Mouse (Mus musculus) neural tube, embryonic 12.5 days (tissue): ENCODE measurements around the gene Myo18b. TPM values are rescaled to one million over a fixed set of nuclear protein-coding genes. Genes with fewer than 3 reads are reported as not detected.

Experiments
- ATAC-seq: fragments of 200-750 bp; cut with Nextera tagmentation; 2 replicates; pipeline ENCODE4 v1.8.0; 2017; ENCODE audit warnings: low read depth, mild to moderate bottlenecking, moderate TSS enrichment, moderate library complexity; ENCODE audit not compliant: low FRiP score
- H3K27ac ChIP-seq: fragments of 300-500 bp; sonication (generic); 2 replicates; pipeline ENCODE4 v1.5.1; 2016
- H3K27me3 ChIP-seq: fragments of 300-500 bp; sonication (generic); replicated peaks from 2 replicates; pipeline ENCODE4 v1.6.1; 2016; ENCODE audit warnings: mild to moderate bottlenecking
- H3K36me3 ChIP-seq: fragments of 300-500 bp; sonication (generic); 2 replicates; pipeline ENCODE4 v1.6.1; 2016; ENCODE audit warnings: mild to moderate bottlenecking
- H3K4me1 ChIP-seq: fragments of 300-500 bp; sonication (generic); 2 replicates; pipeline ENCODE4 v1.6.1; 2016
- H3K4me2 ChIP-seq: fragments of 300-500 bp; sonication (generic); replicated peaks from 2 replicates; pipeline ENCODE4 v1.6.1; 2016; ENCODE audit warnings: mild to moderate bottlenecking
- H3K4me3 ChIP-seq: fragments of 300-500 bp; sonication (generic); 2 replicates; pipeline ENCODE4 v1.5.1; 2016
- H3K9ac ChIP-seq: fragments of 300-500 bp; sonication (generic); 2 replicates; pipeline ENCODE4 v1.6.1; 2016; ENCODE audit warnings: mild to moderate bottlenecking
- H3K9me3 ChIP-seq: fragments of 300-500 bp; sonication (generic); 2 replicates; pipeline ENCODE4 v1.6.1; 2016; ENCODE audit warnings: mild to moderate bottlenecking
- WGBS: fragments of 180-500 bp; shearing (Covaris S2); methylation state at CpG from one replicate; pipeline ENCODE4 v1.1.7; 2016; 5-methylcytosine and 5-hydroxymethylcytosine counted together
- polyA plus RNA-seq: library from polyadenylated mRNA; unstranded; fragments of >200 nt; fragmentation: Nextera tagmentation; extraction: Ambion mirVana; gene quantifications from 2 replicates; pipeline ENCODE4 v1.2.1, GENCODE M21; 2016

The Myo18b gene
- polyA plus RNA-seq, 1 experiment from 2014 or later, result 1.3 TPM

GRCm38 (mm10) chr5:112868620-112869019 lies 27.5 kb downstream of the Myo18b start:
- Histone ChIP-seq H3K9ac (no peak overlapping the region), H3K4me2 (no peak overlapping the region), H3K27me3 (peaks cover 14% of the 10 kb centered on the region; the same call in 1 of the 2 replicates), H3K4me3 (no peak overlapping the region), H3K27ac (no peak overlapping the region), H3K9me3 (no peaks in the 10 kb centered on the region), H3K36me3 (no peaks in the 10 kb centered on the region), H3K4me1 (no peaks in the 10 kb centered on the region)
- WGBS, result 79% methylated on average over 5 of the region's 5 CpGs
- ATAC-seq, result no peak

DNA sequence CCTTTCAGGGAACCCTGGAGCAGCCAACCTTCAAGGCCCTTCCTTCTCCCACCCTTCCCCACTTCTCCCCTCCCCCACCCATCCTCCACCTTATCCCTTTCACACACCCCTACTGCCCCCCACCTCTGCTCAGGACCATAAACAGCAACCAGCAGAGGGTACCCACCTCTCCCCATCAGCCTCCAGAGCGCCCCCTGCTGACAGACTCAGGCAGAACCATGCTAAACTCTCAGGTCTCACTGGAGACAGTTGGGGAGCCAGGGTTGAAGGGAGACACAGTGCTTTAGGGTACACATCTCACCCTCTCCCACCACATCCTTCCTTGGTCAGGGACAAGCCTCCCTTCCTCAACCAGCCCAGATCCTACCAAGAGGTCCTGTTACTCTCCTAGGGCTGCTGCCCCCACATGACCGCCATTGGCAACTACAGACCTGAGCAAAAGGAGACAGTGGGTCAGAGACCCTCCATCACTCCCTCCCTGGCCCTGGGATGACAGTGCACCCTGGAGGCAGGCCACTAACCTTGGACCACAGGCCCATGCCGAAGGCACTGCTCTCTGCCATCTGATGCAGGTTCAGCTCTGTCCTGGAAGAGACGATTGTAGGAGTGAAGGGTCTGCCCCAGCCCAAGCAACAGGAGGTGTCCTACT lies 31.3 kb downstream of the Myo18b start:
- Histone ChIP-seq H3K4me3 (no peak overlapping the region), H3K9ac (no peak overlapping the region), H3K9me3 (no peaks in the 10 kb centered on the region), H3K4me2 (no peak overlapping the region), H3K4me1 (no peaks in the 10 kb centered on the region), H3K27me3 (peaks cover 11% of the 10 kb centered on the region; the same call in 1 of the 2 replicates), H3K36me3 (no peaks in the 10 kb centered on the region), H3K27ac (no peak overlapping the region)
- 49% methylated on average over 4 of the region's 4 CpGs for WGBS
- no peak for ATAC-seq

- Histone ChIP-seq H3K36me3 (no peaks in the 10 kb centered on the region), H3K4me3 (no peak overlapping the region), H3K9ac (no peak overlapping the region), H3K4me2 (no peak overlapping the region), H3K4me1 (0 out of 2 replicates have a peak, but pooled peaks cover 5% of the 10 kb centered on the region), H3K9me3 (no peaks in the 10 kb centered on the region), H3K27ac (no peak overlapping the region), H3K27me3 (0 out of 2 replicates have a peak, but pooled peaks cover 4% of the 10 kb centered on the region)
- WGBS, result 50% methylated on average over 12 of the region's 12 CpGs
- ATAC-seq, result no peak
Observed at GRCm38 (mm10) chr5:112859379-112860035, 36.7 kb downstream of the Myo18b start.

DNA sequence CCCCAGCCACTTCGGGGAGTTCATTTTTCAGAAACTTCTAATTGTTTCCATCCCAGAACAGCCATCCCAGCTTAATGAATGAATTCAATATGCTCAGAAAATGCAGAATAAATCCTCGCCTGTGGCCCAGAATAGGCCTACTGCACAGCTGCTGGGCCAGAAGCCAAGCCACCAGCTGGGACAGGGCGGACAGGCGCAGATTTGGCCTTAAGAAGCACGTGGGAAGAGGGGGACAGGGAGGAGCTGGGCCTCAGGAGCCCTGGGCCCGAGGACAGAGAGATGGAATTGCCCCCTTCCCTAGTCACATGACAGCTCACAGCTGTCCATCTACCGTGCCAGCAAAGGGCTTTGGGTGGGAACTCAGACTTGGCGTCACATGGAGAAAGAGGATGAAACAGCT lies 43.0 kb downstream of the Myo18b start:
- H3K27ac ChIP-seq, result peak overlapping the region; percentile 53; the same call in 1 of the 2 replicates
- no peaks in the 10 kb centered on the region for H3K9me3 ChIP-seq
- H3K4me2 ChIP-seq, result 0 out of 2 replicates have a peak overlapping the region, but pooled peaks have one; percentile 3
- H3K27me3 ChIP-seq, result 0 out of 2 replicates have a peak, but pooled peaks cover 3% of the 10 kb centered on the region
- no peaks in the 10 kb centered on the region for H3K36me3 ChIP-seq
- ATAC-seq, result peak; percentile 34
- H3K4me1 ChIP-seq, result peaks cover 44% of the 10 kb centered on the region
- no peak overlapping the region for H3K9ac ChIP-seq
- 19% methylated on average over 8 of the region's 8 CpGs for WGBS
- H3K4me3 ChIP-seq, result no peak overlapping the region

DNA sequence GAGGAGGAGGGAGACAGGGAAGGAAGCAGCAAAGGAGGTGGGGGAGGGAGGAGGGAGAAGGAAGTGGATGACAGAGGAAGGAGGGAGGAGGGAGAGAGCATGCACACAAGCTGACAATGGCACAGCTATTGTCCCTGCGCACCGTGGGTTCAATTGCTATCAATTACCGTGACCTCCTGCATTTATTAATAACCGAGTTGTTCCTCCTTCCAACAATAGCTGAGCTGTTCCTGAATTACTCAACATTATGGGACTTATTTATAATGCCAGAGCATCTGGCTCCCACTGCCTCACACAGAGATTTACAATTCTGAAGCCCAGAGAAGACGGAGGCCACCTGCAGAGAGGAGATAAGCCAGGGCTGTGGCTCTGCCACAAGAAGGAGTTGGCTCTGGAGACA lies 44.8 kb downstream of the Myo18b start:
- no peak for ATAC-seq
- H3K27ac ChIP-seq, result no peak overlapping the region; the same call in 1 of the 2 replicates
- H3K4me2 ChIP-seq, result no peak overlapping the region
- H3K27me3 ChIP-seq, result 0 out of 2 replicates have a peak, but pooled peaks cover 11% of the 10 kb centered on the region
- no peaks in the 10 kb centered on the region for H3K36me3 ChIP-seq
- H3K9ac ChIP-seq, result no peak overlapping the region
- no peaks in the 10 kb centered on the region for H3K9me3 ChIP-seq
- H3K4me3 ChIP-seq, result no peak overlapping the region
- H3K4me1 ChIP-seq, result peaks cover 49% of the 10 kb centered on the region
- 11% methylated on average over 5 of the region's 5 CpGs for WGBS

DNA sequence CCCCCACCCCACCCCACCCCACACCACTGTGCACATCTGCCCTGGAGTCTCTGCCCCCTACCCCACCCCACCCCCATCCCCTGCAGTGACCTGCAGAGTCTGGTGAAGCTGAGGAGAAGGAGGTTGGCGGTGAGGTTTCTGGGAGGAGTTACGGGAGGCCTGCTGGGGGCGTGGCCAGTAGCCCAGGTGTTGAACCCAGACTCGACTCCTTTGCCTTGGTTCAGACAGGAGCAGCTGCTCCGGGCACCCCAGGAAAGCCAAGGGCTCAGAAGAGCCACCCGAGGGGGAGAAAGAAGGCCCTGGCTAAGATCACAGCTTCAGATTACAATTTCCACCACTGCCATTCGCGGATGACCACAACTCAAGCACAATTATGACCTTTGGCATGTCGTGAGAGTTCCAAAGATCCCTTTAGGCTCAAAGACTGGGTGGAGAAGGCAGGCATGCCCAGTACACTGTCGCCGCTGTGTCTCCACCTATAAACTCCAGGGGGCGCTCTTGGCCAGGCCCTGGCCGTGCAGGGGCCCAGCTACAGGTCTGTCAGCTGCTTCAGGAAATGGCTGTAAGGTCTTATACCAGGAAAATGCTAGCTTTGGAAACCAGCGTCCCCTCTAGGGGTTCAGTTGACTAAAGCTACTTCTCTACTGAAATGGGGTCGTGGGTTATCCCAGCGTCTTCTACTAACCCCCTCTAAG lies 47.4 kb downstream of the Myo18b start:
- Histone ChIP-seq H3K27ac (no peak overlapping the region), H3K4me2 (peak overlapping the region; percentile 45), H3K4me3 (no peak overlapping the region), H3K4me1 (peaks cover 59% of the 10 kb centered on the region), H3K9me3 (no peaks in the 10 kb centered on the region), H3K9ac (no peak overlapping the region), H3K27me3 (0 out of 2 replicates have a peak, but pooled peaks cover 11% of the 10 kb centered on the region), H3K36me3 (no peaks in the 10 kb centered on the region)
- WGBS, result 4% methylated on average over 16 of the region's 16 CpGs
- no peak for ATAC-seq

DNA sequence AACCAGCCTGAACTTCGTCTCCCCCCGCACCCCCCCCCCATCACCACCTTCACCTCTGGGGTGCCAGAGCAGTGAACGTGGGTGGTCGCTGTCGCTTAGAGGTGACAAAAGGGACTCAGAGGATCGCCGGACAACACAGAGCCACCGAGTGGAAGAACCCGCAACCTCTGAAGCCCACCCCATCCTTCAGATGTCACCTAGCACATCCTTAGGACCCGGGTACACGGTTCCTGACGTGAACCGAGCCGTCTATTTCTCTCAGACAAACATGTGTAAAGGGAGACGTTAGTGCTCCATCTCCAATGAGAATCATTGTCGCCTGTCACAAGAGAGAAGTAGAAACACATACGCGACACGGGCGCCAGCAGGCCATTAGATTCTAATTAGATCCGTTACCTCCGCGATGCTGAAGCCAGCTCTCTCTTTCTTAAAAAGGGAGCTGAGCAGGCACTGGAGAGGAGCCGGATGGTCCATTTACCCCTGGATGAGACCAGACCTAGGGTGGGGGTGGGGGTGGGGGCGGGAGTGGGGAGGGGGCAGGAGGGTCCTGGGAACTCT lies 48.1 kb downstream of the Myo18b start:
- Histone ChIP-seq H3K27ac (no peak overlapping the region), H3K9ac (no peak overlapping the region), H3K9me3 (no peaks in the 10 kb centered on the region), H3K4me2 (peak overlapping the region; percentile 45), H3K4me1 (peaks cover 59% of the 10 kb centered on the region), H3K36me3 (no peaks in the 10 kb centered on the region), H3K27me3 (0 out of 2 replicates have a peak, but pooled peaks cover 11% of the 10 kb centered on the region), H3K4me3 (no peak overlapping the region)
- 7% methylated on average over 25 of the region's 25 CpGs for WGBS
- no peak for ATAC-seq

GRCm38 (mm10) chr5:112846146-112846545 lies 50.0 kb downstream of the Myo18b start:
- Histone ChIP-seq H3K4me3 (no peak overlapping the region), H3K9ac (no peak overlapping the region), H3K36me3 (no peaks in the 10 kb centered on the region), H3K27me3 (0 out of 2 replicates have a peak, but pooled peaks cover 11% of the 10 kb centered on the region), H3K4me2 (no peak overlapping the region), H3K9me3 (no peaks in the 10 kb centered on the region), H3K27ac (no peak overlapping the region), H3K4me1 (peaks cover 46% of the 10 kb centered on the region)
- WGBS, result 85% methylated on average over 11 of the region's 11 CpGs
- ATAC-seq, result no peak

GRCm38 (mm10) chr5:112844460-112844859 lies 51.7 kb downstream of the Myo18b start:
- no peak for ATAC-seq
- 27% methylated on average over 3 of the region's 3 CpGs for WGBS
- Histone ChIP-seq H3K36me3 (no peaks in the 10 kb centered on the region), H3K4me1 (peaks cover 32% of the 10 kb centered on the region), H3K4me3 (no peak overlapping the region), H3K4me2 (no peak overlapping the region), H3K9me3 (no peaks in the 10 kb centered on the region), H3K27me3 (0 out of 2 replicates have a peak, but pooled peaks cover 8% of the 10 kb centered on the region), H3K9ac (no peak overlapping the region), H3K27ac (no peak overlapping the region)

DNA sequence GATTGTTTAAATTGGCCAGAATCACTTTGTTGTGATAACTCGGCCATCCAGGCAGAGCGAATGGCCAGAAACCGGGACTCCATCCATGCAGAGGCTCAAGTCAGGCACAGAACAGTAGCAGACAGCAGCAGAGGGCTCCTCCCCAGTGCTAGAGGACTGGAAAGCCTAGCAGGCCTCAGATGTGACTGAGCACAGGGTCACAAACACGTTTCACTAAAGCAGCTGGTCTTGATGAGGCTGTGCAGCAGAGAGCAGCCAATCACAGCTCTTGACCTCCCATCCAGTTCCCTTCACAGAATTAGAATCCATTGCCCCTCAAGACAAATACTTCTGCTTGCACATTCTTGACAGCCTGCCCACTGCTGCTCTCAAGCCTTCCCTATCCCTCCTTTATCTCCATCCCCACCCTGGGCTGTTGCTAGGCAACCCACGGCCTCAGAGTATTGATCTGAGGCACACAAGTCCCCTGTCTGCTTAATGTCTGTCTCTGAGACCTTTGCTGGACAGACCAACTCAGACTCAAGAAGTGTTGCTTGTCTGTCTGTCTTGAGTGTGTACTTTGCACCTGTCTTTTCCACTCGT lies 52.4 kb downstream of the Myo18b start:
- 0 out of 2 replicates have a peak, but pooled peaks have one; percentile 39 for ATAC-seq
- H3K27ac ChIP-seq, result 0 out of 2 replicates have a peak overlapping the region, but pooled peaks have one; percentile 2
- H3K27me3 ChIP-seq, result 0 out of 2 replicates have a peak, but pooled peaks cover 8% of the 10 kb centered on the region
- H3K4me2 ChIP-seq, result no peak overlapping the region
- H3K4me1 ChIP-seq, result peaks cover 30% of the 10 kb centered on the region
- no peak overlapping the region for H3K4me3 ChIP-seq
- H3K9me3 ChIP-seq, result no peaks in the 10 kb centered on the region
- H3K36me3 ChIP-seq, result no peaks in the 10 kb centered on the region
- WGBS, result 42% methylated on average over 6 of the region's 6 CpGs
- no peak overlapping the region for H3K9ac ChIP-seq

DNA sequence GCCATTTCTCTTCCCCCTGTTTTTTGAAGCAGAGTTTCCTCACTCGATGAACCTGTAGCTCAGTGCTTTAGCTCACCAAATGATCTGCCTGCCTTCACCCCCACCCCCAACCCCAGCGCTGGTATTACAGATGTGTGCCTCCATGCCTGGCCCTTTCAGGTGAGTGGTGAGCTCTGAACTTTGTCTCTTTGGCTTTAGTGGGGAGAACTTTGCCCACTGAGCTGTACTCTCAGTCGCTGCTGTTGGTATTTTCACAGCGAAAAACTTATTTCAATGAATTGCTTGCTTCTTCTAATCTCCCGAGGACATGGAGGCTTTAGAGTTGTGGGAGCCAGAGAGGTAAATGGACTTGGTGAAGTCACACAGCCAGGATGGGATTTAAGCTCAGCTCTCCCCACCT lies 53.5 kb downstream of the Myo18b start:
- Histone ChIP-seq H3K4me3 (no peak overlapping the region), H3K36me3 (no peaks in the 10 kb centered on the region), H3K9ac (no peak overlapping the region), H3K27ac (no peak overlapping the region), H3K27me3 (0 out of 2 replicates have a peak, but pooled peaks cover 4% of the 10 kb centered on the region), H3K9me3 (no peaks in the 10 kb centered on the region), H3K4me2 (no peak overlapping the region), H3K4me1 (peaks cover 19% of the 10 kb centered on the region)
- WGBS, result 87% methylated on average over 5 of the region's 5 CpGs
- ATAC-seq, result no peak
